Mouse (Mus musculus): ENCODE results near the gene Rxfp2.

DNA sequence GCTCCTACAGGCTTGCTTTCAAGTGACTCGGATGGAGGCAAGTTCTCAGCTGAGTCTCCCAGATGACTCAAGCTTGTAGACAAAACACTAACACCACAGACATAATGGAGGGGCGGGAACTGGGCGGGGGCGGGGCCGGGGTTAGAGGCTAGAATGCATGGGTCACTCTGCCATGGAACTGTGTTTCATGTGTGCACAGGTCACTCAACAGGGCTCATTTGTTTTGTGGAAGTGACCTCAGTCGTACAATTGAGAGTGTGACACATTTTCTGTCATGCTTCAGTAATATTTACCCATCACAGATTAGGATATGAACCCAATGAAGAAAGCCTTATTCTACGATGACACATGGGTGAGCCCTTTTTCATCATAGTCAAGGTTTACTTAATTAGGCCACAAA, 20.2 kb upstream of the Rxfp2 start:
- TF ChIP-seq CTCF (conservative IDR thresholded peaks at IDR 0.05; ENCODE audit: insufficient read depth, insufficient read length, low read depth, low read length) (no peak), POLR2A (IDR thresholded peaks at IDR 0.05; ENCODE audit: low read depth, low read length) (no peak)

Measured in kidney, adult 2 months (tissue).